Comparison of ENCODE assay signal across 27 mouse cellular contexts in genomic region chr3:104869611-104870010, GRCm38 (mm10). TPM values are rescaled to one million over a fixed set of nuclear protein-coding genes. Genes with fewer than 3 reads are reported as not detected.
DNase-seq lines count a peak whose midpoint lies in the region; ATAC-seq and TF ChIP-seq lines count a peak whose summit lies in the region.
"Had no signal": no experiment of that assay in that cellular context is flagged by ENCODE, and none has a peak within 500 bp of the region (broad histone marks: within the 10 kb centered on the region; RNA-seq: fewer than 3 reads in every experiment).

No protein-coding gene starts in this region.

- no peaks in the 10 kb centered on the region for H3K27me3 ChIP-seq in forebrain, postnatal 0 days (ENCODE audit: insufficient read depth, low read length)
- no peaks in the 10 kb centered on the region for H3K27me3 ChIP-seq in forebrain, embryonic 13.5 days
- no peaks in the 10 kb centered on the region for H3K27me3 ChIP-seq in kidney, postnatal 0 days (ENCODE audit: insufficient read depth, low read length)
- no peaks in the 10 kb centered on the region for H3K27me3 ChIP-seq in lung, postnatal 0 days (replicated peaks; ENCODE audit: insufficient read depth, low read length)
- H3K27me3 ChIP-seq in MEL (ENCODE audit: control insufficient read depth in 1 of 2, insufficient read depth in 2 of 2, low read length in 2 of 2) = no peaks in the 10 kb centered on the region
- H3K27me3 ChIP-seq: hindbrain, embryonic 13.5 days; limb, embryonic 13.5 days; midbrain, embryonic 13.5 days; stomach, embryonic 15.5 days had no signal

- 0 out of 2 replicates have a peak, but pooled peaks cover 10% of the 10 kb centered on the region for H3K4me1 ChIP-seq in forebrain, postnatal 0 days (ENCODE audit: insufficient read depth)
- H3K4me1 ChIP-seq in forebrain, embryonic 13.5 days = peaks cover 12% of the 10 kb centered on the region
- no peaks in the 10 kb centered on the region; the same call in 1 of the 2 replicates for H3K4me1 ChIP-seq in kidney, postnatal 0 days (replicated peaks; ENCODE audit: insufficient read depth, low read length)
- H3K4me1 ChIP-seq in lung, postnatal 0 days (ENCODE audit: insufficient read depth, low read depth, low read length) = peaks cover 9% of the 10 kb centered on the region; the same call in 1 of the 2 replicates
- H3K4me1 ChIP-seq in MEL (ENCODE audit: control insufficient read depth in 1 of 2, insufficient read depth in 2 of 2, low read length in 2 of 2) = no peaks in the 10 kb centered on the region; a peak in 1 of 4 replicates

- DNase-seq in forebrain, postnatal 0 days = no peak
- peak; percentile 37 for DNase-seq in kidney, postnatal 0 days (ENCODE audit: low spot score)
- no peak for DNase-seq in kidney, adult 8-10 months
- DNase-seq in lung, postnatal 0 days (ENCODE audit: low spot score) = peak; percentile 21
- no peak for DNase-seq in lung, postnatal 36 days
- no peak for DNase-seq in MEL (ENCODE audit: low read depth, low spot score)
- no peak for DNase-seq in urinary bladder, postnatal 10 days (ENCODE audit: low spot score)
- DNase-seq: adrenal gland, adult 8-10 months; cerebellum, adult 8-10 months; cerebellum, postnatal 25 days; gastrocnemius, postnatal 10 days; heart, postnatal 36 days; kidney, adult 2 months; kidney, postnatal 10 days; lung, adult 18-20 months; lung, postnatal 14 days; right cerebral cortex, postnatal 25 days; thymus, postnatal 14 days had no signal

- no peak overlapping the region for H3K9ac ChIP-seq in forebrain, postnatal 0 days
- H3K9ac ChIP-seq in forebrain, embryonic 13.5 days = no peak overlapping the region
- no peak overlapping the region for H3K9ac ChIP-seq in kidney, postnatal 0 days (ENCODE audit: low read depth, low read length)
- no peak overlapping the region for H3K9ac ChIP-seq in lung, postnatal 0 days (replicated peaks; ENCODE audit: low read depth)
- H3K9ac ChIP-seq in MEL (ENCODE audit: control insufficient read depth, low read depth, low read length, poor library complexity, severe bottlenecking) = no peak overlapping the region
- H3K9ac ChIP-seq: hindbrain, embryonic 13.5 days; limb, embryonic 13.5 days; midbrain, embryonic 13.5 days; stomach, embryonic 15.5 days had no signal

- H3K36me3 ChIP-seq in forebrain, postnatal 0 days (ENCODE audit: insufficient read depth) = peaks cover 41% of the 10 kb centered on the region
- peaks cover 49% of the 10 kb centered on the region for H3K36me3 ChIP-seq in forebrain, embryonic 13.5 days (ENCODE audit: poor library complexity, severe bottlenecking)
- peaks cover 29% of the 10 kb centered on the region for H3K36me3 ChIP-seq in kidney, postnatal 0 days (ENCODE audit: insufficient read depth, low read length)
- peaks cover 22% of the 10 kb centered on the region for H3K36me3 ChIP-seq in lung, postnatal 0 days (ENCODE audit: insufficient read depth, low read length)
- H3K36me3 ChIP-seq in MEL (ENCODE audit: control insufficient read depth in 1 of 2, insufficient read depth in 2 of 2, low read length in 2 of 2) = peaks cover 2 to 6% of the 10 kb centered on the region in 2 experiments; a peak in 3 of 4 replicates

- TF ChIP-seq POLR2A in MEL (IDR thresholded peaks at IDR 0.05; ENCODE audit: control insufficient read depth in 1 of 2, insufficient read depth in 1 of 2, low read depth in 1 of 2, low read length in 2 of 2, poor library complexity in 1 of 2) = no peak

- H3K4me2 ChIP-seq in forebrain, postnatal 0 days (ENCODE audit: low read depth) = no peak overlapping the region
- H3K4me2 ChIP-seq in forebrain, embryonic 13.5 days = no peak overlapping the region
- H3K4me2 ChIP-seq in kidney, postnatal 0 days (ENCODE audit: low read length) = no peak overlapping the region
- no peak overlapping the region for H3K4me2 ChIP-seq in lung, postnatal 0 days (replicated peaks; ENCODE audit: low read depth, low read length)
- H3K4me2 ChIP-seq: heart, embryonic 11.5 days; hindbrain, embryonic 13.5 days; limb, embryonic 13.5 days; liver, embryonic 11.5 days; midbrain, embryonic 13.5 days; stomach, embryonic 15.5 days had no signal

- ATAC-seq in forebrain, postnatal 0 days = no peak
- no peak for ATAC-seq in forebrain, embryonic 13.5 days
- ATAC-seq in kidney, postnatal 0 days (replicated peaks; ENCODE audit: low FRiP score, low read depth) = no peak
- ATAC-seq in lung, postnatal 0 days = no peak
- ATAC-seq: CD4-positive, CD25-positive, alpha-beta regulatory T cell, adult 4 months; forebrain, embryonic 16.5 days; midbrain, embryonic 13.5 days had no signal

- no peak overlapping the region for H3K4me3 ChIP-seq in forebrain, postnatal 0 days (ENCODE audit: low read depth, low read length)
- H3K4me3 ChIP-seq in forebrain, embryonic 13.5 days = no peak overlapping the region
- no peak overlapping the region for H3K4me3 ChIP-seq in kidney, postnatal 0 days (replicated peaks; ENCODE audit: low read depth, low read length)
- no peak overlapping the region for H3K4me3 ChIP-seq in lung, postnatal 0 days (ENCODE audit: low read depth, low read length)
- H3K4me3 ChIP-seq in MEL (ENCODE audit: control insufficient read depth in 1 of 2, insufficient read depth in 1 of 2, low read depth in 2 of 2, low read length in 2 of 2) = no peak overlapping the region
- H3K4me3 ChIP-seq: hindbrain, embryonic 13.5 days; limb, embryonic 13.5 days; midbrain, embryonic 13.5 days; stomach, embryonic 15.5 days had no signal

- H3K9me3 ChIP-seq in forebrain, postnatal 0 days (ENCODE audit: low read length) = no peaks in the 10 kb centered on the region
- H3K9me3 ChIP-seq in forebrain, embryonic 13.5 days (replicated peaks) = no peaks in the 10 kb centered on the region
- no peaks in the 10 kb centered on the region for H3K9me3 ChIP-seq in kidney, postnatal 0 days (replicated peaks; ENCODE audit: low read length)
- no peaks in the 10 kb centered on the region for H3K9me3 ChIP-seq in lung, postnatal 0 days (ENCODE audit: low read length)
- H3K9me3 ChIP-seq in MEL (replicated peaks; ENCODE audit: insufficient read depth, low read length) = no peaks in the 10 kb centered on the region
- H3K9me3 ChIP-seq: hindbrain, embryonic 13.5 days; limb, embryonic 13.5 days; midbrain, embryonic 13.5 days; stomach, embryonic 15.5 days had no signal

- peak; percentile 23; the same call in 1 of the 2 replicates for TF ChIP-seq CTCF in forebrain, postnatal 0 days (IDR thresholded peaks at IDR 0.05; ENCODE audit: low read depth)
- peak; percentile 38; the same call in 1 of the 2 replicates for TF ChIP-seq CTCF in kidney, postnatal 0 days (IDR thresholded peaks at IDR 0.05; ENCODE audit: low read depth)
- TF ChIP-seq CTCF in lung, postnatal 0 days (IDR thresholded peaks at IDR 0.05) = peak; percentile 26
- TF ChIP-seq CTCF in MEL (IDR thresholded peaks at IDR 0.05 in 2 of 3, conservative IDR thresholded peaks at IDR 0.05 in 1 of 3; ENCODE audit: control insufficient read depth in 1 of 3, insufficient read depth in 1 of 3, low read depth in 2 of 3, low read length in 3 of 3, poor library complexity in 1 of 3, severe bottlenecking in 1 of 3) = peak in 1 of 3 experiments; percentile 51; a peak in 2 of 6 replicates

- no peak overlapping the region for H3K27ac ChIP-seq in forebrain, postnatal 0 days (ENCODE audit: low read depth, low read length)
- H3K27ac ChIP-seq in forebrain, embryonic 13.5 days = no peak overlapping the region
- H3K27ac ChIP-seq in kidney, postnatal 0 days = no peak overlapping the region
- H3K27ac ChIP-seq in lung, postnatal 0 days (ENCODE audit: low read length) = no peak overlapping the region
- no peak overlapping the region for H3K27ac ChIP-seq in MEL (ENCODE audit: control insufficient read depth, low read depth, low read length)
- H3K27ac ChIP-seq: hindbrain, embryonic 13.5 days; limb, embryonic 13.5 days; midbrain, embryonic 13.5 days; stomach, embryonic 15.5 days had no signal

- peak; percentile 49 for TF ChIP-seq RAD21 in MEL (IDR thresholded peaks at IDR 0.05; ENCODE audit: low read depth, low read length)

- peaks cover 12% of the 10 kb centered on the region for H3K79me2 ChIP-seq in MEL (ENCODE audit: control insufficient read depth, insufficient read depth, low read length, poor library complexity)

- no peak for TF ChIP-seq EP300 in lung, postnatal 0 days (IDR thresholded peaks at IDR 0.05)
- TF ChIP-seq EP300 in MEL (IDR thresholded peaks at IDR 0.05; ENCODE audit: low read depth in 1 of 2, low read length in 2 of 2) = no peak

RNA-seq across cellular contexts. Expression of gene Capza1, which starts 5.3 kb away (rescaled TPM):
- 119 and 123 TPM in 2 replicates for total RNA-seq in forebrain, postnatal 0 days (2014; rRNA removed)
- polyA plus RNA-seq in forebrain, postnatal 0 days (2015; fragmentation: Nextera tagmentation; extraction: Ambion mirVana) = 85.5 and 92.4 TPM in 2 replicates
- polyA plus RNA-seq in forebrain, embryonic 13.5 days (2015; fragmentation: Nextera tagmentation; extraction: Ambion mirVana) = 180 and 196 TPM in 2 replicates
- polyA plus RNA-seq in kidney, postnatal 0 days (2015; fragmentation: Nextera tagmentation; extraction: Ambion mirVana) = 119 and 131 TPM in 2 replicates
- polyA plus RNA-seq in lung, postnatal 0 days (2015; fragmentation: Nextera tagmentation; extraction: Ambion mirVana) = 110 and 119 TPM in 2 replicates
- 141 and 171 TPM in 2 replicates for total RNA-seq in MEL (2012; rRNA removed)
- 100 to 1,000 TPM in 1 of 2 experiments, 10 to 100 TPM in 1; 60.2 to 135 TPM for polyA plus RNA-seq in MEL (2012; ENCODE audit: insufficient read depth in 1 of 2, insufficient read length in 2 of 2, low read depth in 1 of 2, low replicate concordance in 2 of 2, missing spikeins in 1 of 2)

RNA-seq across cellular contexts. Expression of gene St7l, which starts 5.8 kb away (rescaled TPM):
- 41.5 and 46.5 TPM in 2 replicates for total RNA-seq in forebrain, postnatal 0 days (2014; rRNA removed)
- polyA plus RNA-seq in forebrain, postnatal 0 days (2015; fragmentation: Nextera tagmentation; extraction: Ambion mirVana) = 31.2 and 35.4 TPM in 2 replicates
- 32.6 and 40.5 TPM in 2 replicates for polyA plus RNA-seq in forebrain, embryonic 13.5 days (2015; fragmentation: Nextera tagmentation; extraction: Ambion mirVana)
- 30.9 and 34.2 TPM in 2 replicates for polyA plus RNA-seq in kidney, postnatal 0 days (2015; fragmentation: Nextera tagmentation; extraction: Ambion mirVana)
- polyA plus RNA-seq in lung, postnatal 0 days (2015; fragmentation: Nextera tagmentation; extraction: Ambion mirVana) = 28.4 and 32.9 TPM in 2 replicates
- 7.9 and 8.6 TPM in 2 replicates for total RNA-seq in MEL (2012; rRNA removed)
- polyA plus RNA-seq in MEL (2012; ENCODE audit: insufficient read depth in 1 of 2, insufficient read length in 2 of 2, low read depth in 1 of 2, low replicate concordance in 2 of 2, missing spikeins in 1 of 2) = 1 to 10 TPM in 1 of 2 experiments, not detected in 1; 8.0 TPM

RNA-seq across cellular contexts. Expression of gene Mov10, which starts 51.2 kb away (rescaled TPM):
- 3.9 and 7.7 TPM in 2 replicates for total RNA-seq in forebrain, postnatal 0 days (2014; rRNA removed)
- polyA plus RNA-seq in forebrain, postnatal 0 days (2015; fragmentation: Nextera tagmentation; extraction: Ambion mirVana) = 3.9 and 4.6 TPM in 2 replicates
- polyA plus RNA-seq in forebrain, embryonic 13.5 days (2015; fragmentation: Nextera tagmentation; extraction: Ambion mirVana) = 7.2 and 10.5 TPM in 2 replicates
- polyA plus RNA-seq in kidney, postnatal 0 days (2015; fragmentation: Nextera tagmentation; extraction: Ambion mirVana) = 38.4 and 42.6 TPM in 2 replicates
- 22.2 and 28.8 TPM in 2 replicates for polyA plus RNA-seq in lung, postnatal 0 days (2015; fragmentation: Nextera tagmentation; extraction: Ambion mirVana)
- 7.1 and 7.6 TPM in 2 replicates for total RNA-seq in MEL (2012; rRNA removed)
- polyA plus RNA-seq in MEL (2012; ENCODE audit: insufficient read depth in 1 of 2, insufficient read length in 2 of 2, low read depth in 1 of 2, low replicate concordance in 2 of 2, missing spikeins in 1 of 2) = 10 to 100 TPM in 1 of 2 experiments, not detected in 1; 32.5 TPM

Comparison
In these comparisons a context has a peak if more than half of its experiments do, and no peak if none do; other contexts are left out.
1. DNase-seq: peak in kidney, postnatal 0 days (single experiment) and lung, postnatal 0 days (single experiment); none in forebrain, postnatal 0 days (single experiment), kidney, adult 8-10 months (0 of 2), lung, postnatal 36 days (single experiment), MEL (single experiment) and urinary bladder, postnatal 10 days (single experiment).